Mouse (Mus musculus) stomach, embryonic 15.5 days (tissue): ENCODE measurements around the gene Pax8. TPM values are rescaled to one million over a fixed set of nuclear protein-coding genes. Genes with fewer than 3 reads are reported as not detected.

Experiments
- ATAC-seq: fragments of 200-750 bp; cut with Nextera tagmentation; 2 replicates; pipeline ENCODE4 v1.8.0; 2017; ENCODE audit warnings: low read depth, moderate number of reproducible peaks, moderate TSS enrichment; ENCODE audit not compliant: insufficient read depth, low FRiP score
- H3K27ac ChIP-seq: fragments of 300-500 bp; sonication (generic); 2 replicates; pipeline ENCODE4 v1.5.1; 2015; ENCODE audit warnings: mild to moderate bottlenecking, inconsistent platforms
- H3K27me3 ChIP-seq: fragments of 300-500 bp; sonication (generic); replicated peaks from 2 replicates; pipeline ENCODE4 v1.6.1; 2015; ENCODE audit warnings: inconsistent platforms
- H3K36me3 ChIP-seq: fragments of 300-500 bp; sonication (generic); 2 replicates; pipeline ENCODE4 v1.6.1; 2015; ENCODE audit warnings: inconsistent platforms
- H3K4me1 ChIP-seq: fragments of 300-500 bp; sonication (generic); 2 replicates; pipeline ENCODE4 v1.6.1; 2015; ENCODE audit warnings: inconsistent platforms
- H3K4me2 ChIP-seq: fragments of 300-500 bp; sonication (generic); 2 replicates; pipeline ENCODE4 v1.6.1; 2015; ENCODE audit warnings: mild to moderate bottlenecking, inconsistent platforms
- H3K4me3 ChIP-seq: fragments of 300-500 bp; sonication (generic); replicated peaks from 2 replicates; pipeline ENCODE4 v1.5.1; 2015; ENCODE audit warnings: inconsistent platforms
- H3K9ac ChIP-seq: fragments of 300-500 bp; sonication (generic); 2 replicates; pipeline ENCODE4 v1.6.1; 2015; ENCODE audit warnings: inconsistent platforms
- H3K9me3 ChIP-seq: fragments of 300-500 bp; sonication (generic); 2 replicates; pipeline ENCODE4 v1.6.1; 2016; ENCODE audit warnings: inconsistent platforms
- WGBS: fragments of 180-500 bp; shearing (Covaris S2); methylation state at CpG from one replicate; pipeline ENCODE4 v1.1.7; 2015; 5-methylcytosine and 5-hydroxymethylcytosine counted together
- polyA plus RNA-seq: library from polyadenylated mRNA; unstranded; fragments of >200 nt; fragmentation: Nextera tagmentation; extraction: Ambion mirVana; gene quantifications from 2 replicates; pipeline ENCODE4 v1.2.1, GENCODE M21; 2015

Pax8 gene
- polyA plus RNA-seq, 1 experiment from 2014 or later = 0.60 TPM

GRCm38 (mm10) chr2:24407701-24408485, 67.5 kb downstream of the Pax8 start:
- H3K4me1 ChIP-seq = no peaks in the 10 kb centered on the region; the same call in 1 of the 2 replicates
- no peaks in the 10 kb centered on the region for H3K9me3 ChIP-seq
- WGBS = 62% methylated on average over 4 of the region's 4 CpGs
- no peak overlapping the region for H3K4me2 ChIP-seq
- no peaks in the 10 kb centered on the region for H3K36me3 ChIP-seq
- no peak overlapping the region for H3K4me3 ChIP-seq
- ATAC-seq = no peak
- no peaks in the 10 kb centered on the region for H3K27me3 ChIP-seq
- H3K9ac ChIP-seq = no peak overlapping the region
- no peak overlapping the region for H3K27ac ChIP-seq

- no peaks in the 10 kb centered on the region for H3K27me3 ChIP-seq
- H3K9ac ChIP-seq = no peak overlapping the region
- no peak overlapping the region for H3K27ac ChIP-seq
- WGBS = 14% methylated on average over 23 of the region's 23 CpGs
- no peaks in the 10 kb centered on the region for H3K9me3 ChIP-seq
- 0 out of 2 replicates have a peak, but pooled peaks have one; percentile 56 for ATAC-seq
- H3K4me2 ChIP-seq = peak overlapping the region; percentile 60
- no peaks in the 10 kb centered on the region for H3K36me3 ChIP-seq
- H3K4me1 ChIP-seq = no peaks in the 10 kb centered on the region; the same call in 1 of the 2 replicates
- H3K4me3 ChIP-seq = peak overlapping the region; percentile 19; the same call in 1 of the 2 replicates
Measured at GRCm38 (mm10) chr2:24405345-24406012, 69.9 kb downstream of the Pax8 start.

DNA sequence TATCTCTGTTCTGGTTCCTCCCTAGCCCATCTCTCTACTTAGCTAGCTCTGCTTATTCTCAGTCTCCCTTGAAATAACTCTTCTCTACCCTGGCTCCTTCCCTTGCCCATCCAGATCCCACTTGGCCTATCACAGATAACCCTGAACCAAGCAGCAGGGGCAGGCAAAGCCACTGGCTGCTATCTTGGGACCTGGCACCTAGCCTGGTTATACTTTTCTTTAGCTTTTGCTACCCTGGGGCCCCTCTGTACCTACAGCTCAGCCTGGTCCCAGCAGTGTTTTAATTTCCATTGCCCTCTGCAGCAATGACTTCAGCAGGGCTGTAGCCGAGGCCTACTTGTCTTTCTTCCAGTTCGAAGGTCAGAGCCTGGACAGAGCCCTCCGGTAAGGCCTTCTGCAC, 74.7 kb downstream of the Pax8 start:
- ATAC-seq = no peak
- WGBS = 88% methylated on average over 3 of the region's 3 CpGs
- H3K9me3 ChIP-seq = no peaks in the 10 kb centered on the region
- no peaks in the 10 kb centered on the region for H3K27me3 ChIP-seq
- H3K36me3 ChIP-seq = no peaks in the 10 kb centered on the region
- no peak overlapping the region for H3K4me2 ChIP-seq
- no peak overlapping the region for H3K4me3 ChIP-seq
- no peak overlapping the region for H3K9ac ChIP-seq
- H3K27ac ChIP-seq = no peak overlapping the region
- H3K4me1 ChIP-seq = no peaks in the 10 kb centered on the region; the same call in 1 of the 2 replicates

DNA sequence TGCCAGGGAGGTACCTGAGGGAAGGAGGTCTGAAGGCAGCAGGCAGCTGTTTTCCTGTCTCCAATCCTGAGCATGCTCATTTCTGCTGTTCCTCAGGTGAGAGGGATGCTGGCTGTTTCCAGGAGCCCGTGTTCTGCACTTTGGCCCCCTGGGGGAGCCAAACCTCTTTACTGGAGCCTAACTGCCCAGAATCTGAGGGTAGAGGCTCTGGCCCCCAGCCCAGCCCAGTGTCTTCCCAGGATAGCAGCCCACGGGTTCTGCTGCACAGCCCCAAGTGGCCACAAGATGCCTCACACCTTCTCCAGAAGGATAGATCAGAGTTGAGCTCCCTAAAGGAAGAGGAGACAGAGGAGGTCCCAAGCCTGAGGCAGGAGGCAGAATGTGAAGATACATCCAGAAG, 78.3 kb downstream of the Pax8 start:
- Histone ChIP-seq H3K4me3 (no peak overlapping the region), H3K9ac (no peak overlapping the region), H3K4me1 (no peaks in the 10 kb centered on the region), H3K36me3 (no peaks in the 10 kb centered on the region; the same call in 1 of the 2 replicates), H3K4me2 (no peak overlapping the region), H3K27ac (no peak overlapping the region), H3K9me3 (no peaks in the 10 kb centered on the region), H3K27me3 (no peaks in the 10 kb centered on the region)
- ATAC-seq = no peak
- 10% methylated on average over 2 of the region's 2 CpGs for WGBS

- no peaks in the 10 kb centered on the region for H3K4me1 ChIP-seq
- no peak overlapping the region for H3K27ac ChIP-seq
- H3K9me3 ChIP-seq = no peaks in the 10 kb centered on the region
- no peaks in the 10 kb centered on the region; the same call in 1 of the 2 replicates for H3K36me3 ChIP-seq
- H3K27me3 ChIP-seq = no peaks in the 10 kb centered on the region
- H3K4me3 ChIP-seq = no peak overlapping the region
- ATAC-seq = no peak
- no peak overlapping the region for H3K9ac ChIP-seq
- no peak overlapping the region for H3K4me2 ChIP-seq
- 81% methylated on average over 2 of the region's 2 CpGs for WGBS
Measured at GRCm38 (mm10) chr2:24393251-24393650, 82.1 kb downstream of the Pax8 start.

GRCm38 (mm10) chr2:24387361-24388283, 87.8 kb downstream of the Pax8 start:
- WGBS = 78% methylated on average over 4 of the region's 4 CpGs
- H3K4me3 ChIP-seq = no peak overlapping the region

DNA sequence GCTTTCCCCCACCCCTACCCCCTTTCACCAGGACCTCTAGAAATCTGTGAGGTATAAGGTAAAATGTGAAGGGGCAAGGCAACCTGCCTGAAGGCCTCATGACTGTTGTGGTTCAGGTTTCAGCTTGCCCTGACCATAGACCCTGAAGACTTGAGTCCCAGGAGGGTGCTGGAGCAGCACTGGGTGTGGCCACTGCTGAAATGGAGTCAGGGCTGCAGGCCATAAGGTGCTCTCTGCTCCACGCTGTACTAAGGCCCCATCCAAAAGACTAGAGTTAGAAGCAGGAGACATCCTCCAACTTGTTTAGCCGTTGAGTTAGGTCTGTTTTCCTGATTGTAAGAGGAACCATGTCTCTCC, 88.5 kb downstream of the Pax8 start:
- Histone ChIP-seq H3K9me3 (no peaks in the 10 kb centered on the region), H3K9ac (no peak overlapping the region), H3K27me3 (no peaks in the 10 kb centered on the region), H3K27ac (no peak overlapping the region), H3K4me2 (no peak overlapping the region), H3K4me1 (0 out of 2 replicates have a peak, but pooled peaks cover 9% of the 10 kb centered on the region), H3K4me3 (0 out of 2 replicates have a peak overlapping the region, but pooled peaks have one; percentile 6), H3K36me3 (no peaks in the 10 kb centered on the region)
- WGBS = 69% methylated on average over 2 of the region's 2 CpGs
- no peak for ATAC-seq

More at GRCm38 (mm10) chr2:24387361-24388283, 87.8 kb downstream of the Pax8 start:
- no peak overlapping the region for H3K4me2 ChIP-seq
- H3K9ac ChIP-seq = no peak overlapping the region
- no peaks in the 10 kb centered on the region for H3K36me3 ChIP-seq
- no peaks in the 10 kb centered on the region for H3K9me3 ChIP-seq
- no peak for ATAC-seq
- 0 out of 2 replicates have a peak, but pooled peaks cover 9% of the 10 kb centered on the region for H3K4me1 ChIP-seq
- no peaks in the 10 kb centered on the region for H3K27me3 ChIP-seq
- no peak overlapping the region for H3K27ac ChIP-seq

GRCm38 (mm10) chr2:24386158-24386963, 89.0 kb downstream of the Pax8 start:
- Histone ChIP-seq H3K4me1 (0 out of 2 replicates have a peak, but pooled peaks cover 9% of the 10 kb centered on the region), H3K9me3 (no peaks in the 10 kb centered on the region), H3K27ac (no peak overlapping the region), H3K9ac (no peak overlapping the region), H3K4me3 (0 out of 2 replicates have a peak overlapping the region, but pooled peaks have one; percentile 6), H3K27me3 (no peaks in the 10 kb centered on the region), H3K4me2 (no peak overlapping the region), H3K36me3 (no peaks in the 10 kb centered on the region)
- 76% methylated on average over 21 of the region's 21 CpGs for WGBS
- ATAC-seq = no peak

DNA sequence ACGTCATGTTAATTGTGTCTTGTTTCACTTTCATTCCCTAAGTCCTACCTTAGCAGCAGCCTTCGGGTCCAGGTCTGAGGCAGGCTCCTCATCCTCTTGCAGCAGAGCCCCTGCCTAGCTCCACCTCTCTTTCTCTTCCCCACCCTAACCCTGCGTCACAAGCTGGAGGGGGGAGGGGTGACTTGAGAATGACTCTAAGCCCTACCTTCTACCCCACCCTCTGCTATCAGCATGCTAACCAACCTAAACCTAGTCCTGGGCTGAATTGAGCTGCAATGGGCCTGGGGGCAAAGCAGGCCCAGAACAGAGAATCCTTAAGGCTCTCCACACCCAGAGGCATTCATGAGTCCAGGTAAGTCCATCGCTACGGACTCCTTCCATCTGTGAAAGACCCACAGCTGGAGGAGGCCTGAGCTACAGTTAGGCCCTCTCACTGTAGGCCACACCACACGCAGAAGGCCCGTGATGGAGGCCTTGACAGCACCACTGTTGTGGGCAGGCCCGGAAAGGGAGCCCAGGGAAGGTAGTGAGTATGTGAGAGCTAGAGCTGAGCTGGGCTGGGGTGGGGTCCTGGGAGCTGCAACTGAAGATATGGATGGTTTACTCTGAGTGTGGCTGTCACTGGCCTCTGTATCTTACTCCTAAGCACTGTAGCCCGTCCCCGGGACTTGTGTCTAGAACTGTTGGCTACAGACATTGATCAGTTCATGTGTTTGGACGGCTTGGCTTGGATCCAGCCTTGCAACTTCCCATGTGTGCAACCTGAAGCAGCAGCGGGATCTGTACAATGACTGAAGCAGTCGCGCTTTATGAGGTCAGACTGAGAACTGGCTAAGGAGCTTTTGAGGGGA, 90.1 kb downstream of the Pax8 start:
- peak; percentile 89; the same call in 1 of the 2 replicates for ATAC-seq
- H3K4me3 ChIP-seq = peak overlapping the region; percentile 4; the same call in 1 of the 2 replicates
- no peaks in the 10 kb centered on the region for H3K27me3 ChIP-seq
- H3K9ac ChIP-seq = no peak overlapping the region
- WGBS = 70% methylated on average over 14 of the region's 14 CpGs
- H3K4me1 ChIP-seq = 0 out of 2 replicates have a peak, but pooled peaks cover 9% of the 10 kb centered on the region
- H3K36me3 ChIP-seq = no peaks in the 10 kb centered on the region
- no peaks in the 10 kb centered on the region for H3K9me3 ChIP-seq
- H3K4me2 ChIP-seq = no peak overlapping the region
- H3K27ac ChIP-seq = peak overlapping the region; percentile 5; the same call in 1 of the 2 replicates

GRCm38 (mm10) chr2:24384393-24384792, 91.0 kb downstream of the Pax8 start:
- H3K9me3 ChIP-seq = no peaks in the 10 kb centered on the region
- no peak for ATAC-seq
- H3K4me1 ChIP-seq = 0 out of 2 replicates have a peak, but pooled peaks cover 9% of the 10 kb centered on the region
- H3K27ac ChIP-seq = no peak overlapping the region; the same call in 1 of the 2 replicates
- no peak overlapping the region for H3K4me3 ChIP-seq
- H3K36me3 ChIP-seq = no peaks in the 10 kb centered on the region
- no peak overlapping the region for H3K9ac ChIP-seq
- H3K4me2 ChIP-seq = no peak overlapping the region
- H3K27me3 ChIP-seq = no peaks in the 10 kb centered on the region
